Mouse (Mus musculus): Measurements from ENCODE around the gene Trim2.

The Trim2 gene

DNA sequence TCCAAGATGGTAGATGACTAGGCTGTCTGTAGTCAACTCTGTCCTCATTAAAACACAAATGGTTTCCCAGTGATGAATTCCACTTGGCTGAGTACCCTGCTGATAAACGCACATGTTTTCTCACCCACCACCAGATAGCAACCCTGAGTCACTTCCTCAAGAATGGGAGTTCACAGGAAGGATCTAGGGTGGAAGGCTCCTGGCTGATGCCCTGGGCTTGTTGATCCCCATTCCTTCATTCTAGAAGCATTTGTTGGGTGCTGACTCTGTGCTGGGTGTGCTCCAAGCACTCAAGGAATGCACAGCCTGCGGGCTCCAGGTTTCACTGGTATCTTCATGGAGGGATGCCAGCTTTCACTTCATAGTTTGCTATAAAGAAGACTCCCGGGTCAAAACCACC lies 12.8 kb upstream of the Trim2 start:
- DNase-seq, result peak in 1 of 2 experiments; percentile 40

DNA sequence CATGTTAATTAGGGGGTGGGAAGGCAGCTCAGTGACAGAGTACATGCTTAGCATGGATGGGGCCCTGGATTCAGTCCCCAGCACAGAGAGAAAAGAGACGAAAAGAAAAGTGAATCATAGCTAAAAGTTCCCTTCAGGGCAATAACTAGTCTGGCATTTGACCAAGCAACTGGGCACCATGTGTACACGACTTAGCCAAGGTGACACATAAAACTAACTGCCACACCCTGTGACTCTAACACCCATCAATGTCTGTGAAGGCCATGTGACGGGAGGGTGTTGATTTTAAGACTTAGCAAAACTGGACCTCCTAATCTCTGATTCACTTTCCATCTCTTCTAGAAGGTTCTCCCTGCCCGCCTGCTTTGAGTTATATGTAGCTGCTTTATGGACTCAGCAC lies 12.2 kb upstream of the Trim2 start:
- no peak for DNase-seq

DNA sequence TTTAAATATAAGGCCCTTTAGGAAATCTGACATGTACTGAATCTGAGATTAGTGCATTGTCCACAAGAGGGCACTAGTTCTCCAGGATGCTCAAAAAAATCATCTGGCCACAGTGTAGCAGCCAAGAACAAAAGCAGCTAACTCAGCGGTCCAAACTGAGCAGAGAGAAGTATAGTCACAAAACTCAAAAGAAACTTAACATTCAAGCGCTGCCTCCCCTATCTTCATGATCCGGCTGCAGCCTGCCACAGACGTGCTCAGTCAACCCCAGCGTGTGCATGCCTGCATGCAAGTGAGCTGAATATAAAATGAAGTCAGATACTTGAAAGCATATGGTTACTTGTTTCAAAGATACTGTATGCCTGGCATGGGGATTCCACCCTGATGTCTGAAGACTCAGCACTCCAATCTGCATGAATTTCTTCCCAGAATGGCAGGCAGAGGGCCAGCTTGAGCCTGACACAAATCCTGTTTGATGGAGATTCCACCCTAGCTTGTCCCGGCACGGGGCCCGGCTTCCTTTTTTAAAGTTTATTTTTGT lies 8.0 kb upstream of the Trim2 start:
- peak in 1 of 2 experiments; percentile 76 for DNase-seq

DNA sequence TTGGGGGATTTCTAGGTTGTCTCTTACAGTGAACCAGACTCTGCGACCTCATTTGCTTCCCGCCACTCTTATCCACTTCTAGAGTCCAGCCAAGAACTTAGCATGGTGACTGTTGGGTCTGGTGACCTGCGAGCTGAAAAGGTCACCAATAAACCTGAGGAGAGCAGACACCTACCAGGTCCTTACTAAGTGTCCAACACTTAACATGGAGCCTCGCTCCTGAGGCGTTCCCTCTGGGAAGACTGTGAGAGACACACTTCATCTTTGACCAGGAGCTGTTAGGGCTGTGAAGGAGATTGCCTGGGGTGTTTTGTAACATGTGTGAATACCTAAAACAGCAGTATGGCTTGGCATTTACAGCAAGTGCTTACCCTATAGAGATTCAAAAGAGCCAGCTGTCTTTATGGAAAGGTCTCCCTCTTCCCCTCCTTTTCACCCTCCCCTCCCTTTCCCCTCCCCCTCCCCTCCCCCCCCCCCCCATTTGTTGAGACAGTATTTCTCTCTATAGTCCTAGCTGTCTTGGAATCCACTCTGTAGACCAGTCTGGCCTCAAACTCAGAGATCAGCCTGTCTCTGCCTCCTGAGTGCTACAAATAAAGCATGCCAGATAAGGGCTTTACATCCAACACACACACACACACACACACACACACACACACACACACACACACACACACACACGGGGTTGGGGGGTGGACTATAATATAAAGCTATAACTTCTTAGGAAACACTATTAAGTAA lies 7.3 kb upstream of the Trim2 start:
- DNase-seq, result no peak

GRCm38 (mm10) chr3:84313003-84313800 lies 6.5 kb upstream of the Trim2 start:
- peak; percentile 70 to 77 for DNase-seq

DNA sequence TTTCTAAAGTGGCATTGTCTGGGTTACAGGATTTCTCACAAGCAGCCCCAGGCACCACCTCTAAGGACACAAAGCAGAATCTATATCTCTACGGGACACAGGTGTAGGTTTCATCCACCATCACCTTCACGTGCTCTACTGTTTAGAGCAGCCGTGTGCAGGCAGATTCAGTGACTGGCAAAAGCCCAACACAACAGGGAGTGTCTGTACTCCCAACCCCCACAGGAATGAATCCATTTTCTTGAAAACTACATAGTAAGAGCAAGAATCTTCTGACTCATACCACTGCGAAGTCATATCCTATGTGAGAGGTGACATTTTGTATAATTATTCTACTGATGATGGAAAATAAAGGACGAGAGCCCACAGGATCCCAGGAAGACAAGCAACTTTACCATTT lies 5.6 kb upstream of the Trim2 start:
- no peak for DNase-seq

GRCm38 (mm10) chr3:84307516-84307915 lies 839 bp upstream of the Trim2 start:
- DNase-seq, result no peak

DNA sequence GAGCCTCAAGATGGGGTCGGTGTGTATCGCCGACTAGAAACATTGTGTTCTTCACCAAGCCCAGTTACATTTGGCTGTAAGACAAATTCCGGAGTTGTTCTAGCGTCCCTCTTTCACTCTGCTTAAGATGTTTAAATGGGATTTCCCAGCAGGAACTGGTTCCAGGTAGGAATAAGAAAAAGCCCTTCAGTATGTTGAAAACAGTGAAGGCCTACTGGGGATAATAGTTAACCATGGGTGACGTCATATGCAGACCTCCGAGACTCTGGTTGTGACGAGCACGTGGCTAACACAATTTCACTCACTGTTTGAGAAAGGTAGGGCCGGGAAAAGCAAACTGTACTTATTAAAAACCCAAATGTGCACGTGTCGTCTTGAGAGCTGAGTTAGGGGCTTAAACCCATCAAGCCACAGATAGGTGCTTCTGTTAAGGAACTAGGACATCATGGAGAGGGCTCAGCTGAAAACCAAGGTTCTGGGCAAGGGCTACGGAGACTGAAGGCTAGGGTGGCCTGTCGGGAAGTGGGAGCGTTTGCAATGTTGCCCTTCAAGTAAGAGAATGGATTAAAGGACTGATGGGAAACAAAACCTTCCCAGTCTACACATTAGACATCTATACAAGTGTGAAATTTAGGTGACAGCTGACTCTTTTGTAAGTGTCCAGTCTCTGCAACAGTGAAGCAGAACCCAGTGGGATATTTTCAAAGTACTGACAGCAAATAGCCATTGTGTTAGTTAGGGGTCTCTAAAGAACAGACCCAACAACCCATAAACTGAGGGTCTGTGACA lies 761 bp downstream of the Trim2 start:
- no peak for DNase-seq

GRCm38 (mm10) chr3:84305010-84305692 lies 1.5 kb downstream of the Trim2 start:
- peak; percentile 42 to 77 for DNase-seq

- peak; percentile 52 to 72 for DNase-seq
Measured at GRCm38 (mm10) chr3:84304339-84305009, 2.2 kb downstream of the Trim2 start.

- DNase-seq, result no peak
Measured at GRCm38 (mm10) chr3:84303395-84303949, 3.2 kb downstream of the Trim2 start.

- peak; percentile 86 to 88 for DNase-seq
Measured at GRCm38 (mm10) chr3:84302273-84302672, 4.4 kb downstream of the Trim2 start.

- DNase-seq, result no peak
Measured at GRCm38 (mm10) chr3:84301674-84302073, 5.0 kb downstream of the Trim2 start.

DNA sequence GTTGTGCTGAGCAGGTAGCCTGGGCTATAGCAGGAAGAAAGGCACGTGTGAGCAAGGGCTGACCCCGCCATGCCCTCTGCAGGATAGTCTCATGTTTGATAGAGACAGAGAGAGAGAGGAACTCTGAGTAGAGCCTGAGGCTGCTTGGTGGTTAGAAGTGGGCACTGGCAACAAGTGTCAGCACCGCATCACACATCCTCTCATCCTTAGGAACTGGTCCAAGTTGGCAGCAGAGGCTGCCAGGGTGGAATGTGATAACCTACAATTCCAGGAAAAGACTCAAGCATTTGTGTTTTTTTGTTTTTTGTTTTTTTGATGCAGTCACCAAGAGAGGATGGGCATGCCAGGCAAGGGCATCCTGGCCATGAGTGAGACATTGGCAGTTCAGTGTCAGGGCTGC lies 8.5 kb downstream of the Trim2 start:
- DNase-seq, result no peak

DNA sequence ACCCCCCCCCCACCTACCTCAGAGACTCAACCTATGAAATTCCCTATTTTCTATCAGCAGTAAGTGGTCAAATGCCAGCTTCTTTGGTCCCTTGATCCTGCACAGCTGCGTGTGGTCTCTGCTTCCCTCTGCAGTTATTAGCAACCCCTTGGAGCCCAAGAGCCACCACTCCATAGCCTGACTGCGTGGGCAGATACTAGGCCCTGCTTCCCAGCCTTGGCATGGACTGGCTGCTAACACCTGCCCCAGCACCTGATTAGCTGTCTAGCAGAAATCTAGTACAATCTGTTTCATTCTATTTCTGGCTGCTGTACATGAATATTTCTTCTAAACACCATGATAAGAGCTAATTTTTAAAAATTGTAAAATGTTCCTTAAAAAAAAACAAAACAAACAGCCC lies 10.0 kb downstream of the Trim2 start:
- DNase-seq, result no peak

DNA sequence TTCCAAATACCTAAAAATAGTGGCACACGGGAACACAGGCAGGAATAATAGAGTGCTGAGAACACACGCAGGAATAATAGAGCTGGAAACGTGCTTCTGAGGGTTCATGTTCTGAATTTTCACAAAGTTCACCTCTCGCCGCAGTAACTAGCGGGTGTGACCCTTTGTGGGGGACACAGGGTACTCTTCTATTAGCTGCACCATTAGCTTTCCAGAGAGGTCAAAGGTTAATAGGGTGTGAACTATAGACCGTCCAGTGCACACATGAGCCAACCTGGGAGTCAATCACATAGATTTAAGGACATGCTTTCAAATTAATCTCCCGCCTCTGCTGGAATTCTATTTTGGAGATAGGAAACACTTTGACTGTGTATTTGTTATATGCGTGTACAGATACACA lies 11.9 kb downstream of the Trim2 start:
- peak; percentile 29 to 72 for DNase-seq

GRCm38 (mm10) chr3:84293666-84294595 lies 12.7 kb downstream of the Trim2 start:
- peak; percentile 46 to 70 for DNase-seq

DNA sequence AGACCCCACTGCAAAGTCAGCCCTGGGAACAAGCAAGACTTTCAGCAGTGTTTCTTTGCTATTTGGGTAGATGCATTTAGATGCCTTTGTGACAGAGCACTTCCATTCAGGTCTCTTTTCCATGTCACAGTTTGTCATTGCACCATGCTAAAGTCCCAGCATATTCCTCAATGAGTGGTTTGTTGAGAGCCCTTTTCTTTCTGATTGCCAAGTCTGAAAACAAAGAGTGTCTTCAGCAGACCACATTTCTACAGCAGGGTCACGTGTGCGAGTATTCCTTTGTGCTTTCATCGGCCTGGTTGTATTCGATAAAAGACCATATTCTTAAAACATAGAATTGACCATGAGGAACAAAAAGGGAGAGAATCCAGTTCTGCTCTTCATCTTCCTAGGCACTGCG lies 14.4 kb downstream of the Trim2 start:
- DNase-seq, result no peak

GRCm38 (mm10) chr3:84288931-84289330 lies 17.7 kb downstream of the Trim2 start:
- DNase-seq, result no peak

DNA sequence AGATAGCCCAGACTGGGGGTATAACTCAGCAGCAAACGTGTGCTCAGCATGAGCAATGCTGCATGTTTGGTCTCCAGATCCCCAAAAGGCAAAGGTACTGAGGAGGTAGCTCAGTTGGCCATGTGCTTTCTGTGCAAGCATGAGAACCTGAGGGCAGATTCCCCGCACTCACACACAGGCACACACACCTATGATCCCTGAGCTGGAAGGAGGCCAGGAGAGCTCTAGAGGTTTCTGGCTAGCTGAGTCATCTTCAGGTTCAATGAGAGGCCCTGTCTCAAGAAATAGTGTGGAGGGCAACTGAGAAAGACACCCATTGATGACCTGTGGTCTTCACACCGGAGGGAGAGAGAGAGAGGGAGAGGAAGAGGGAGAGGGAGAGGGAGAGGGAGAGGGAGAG lies 19.4 kb downstream of the Trim2 start:
- peak; percentile 78 to 83 for DNase-seq

All from kidney, postnatal 25 days (tissue).